Mouse (Mus musculus): Measurements from ENCODE around the gene Hfe2. TPM values are rescaled to one million over a fixed set of nuclear protein-coding genes. Genes with fewer than 3 reads are reported as not detected.
A peak's percentile ranks its signal among the peaks of the same experiment; 100 is the strongest.

Gene Hfe2
- polyA plus RNA-seq, 2 experiments, result 3.8 to 4.3 TPM

- H3K27me3 ChIP-seq (ENCODE audit: control insufficient read depth, insufficient read depth, low read length), result no peaks in the 10 kb centered on the region
- H3K4me1 ChIP-seq (replicated peaks; ENCODE audit: control insufficient read depth in 2 of 2, insufficient read depth in 2 of 2, low read length in 1 of 2), result peaks cover 0 to 14% of the 10 kb centered on the region in 2 experiments; a peak in 3 of 4 replicates
- WGBS (ENCODE audit: insufficient replicate concordance), result under 1% methylated on average over 19 of the region's 19 CpGs
- peak overlapping the region; percentile 100 for H3K4me2 ChIP-seq (ENCODE audit: low read depth)
- peak overlapping the region; percentile 81 to 92 for H3K4me3 ChIP-seq (ENCODE audit: insufficient read depth in 1 of 2, low read depth in 2 of 2, low read length in 2 of 2)
- H3K36me3 ChIP-seq (replicated peaks; ENCODE audit: control insufficient read depth, insufficient read depth, low read depth), result no peaks in the 10 kb centered on the region
- H3K27ac ChIP-seq, result peak overlapping the region; percentile 85
- TF ChIP-seq CTCF (IDR thresholded peaks at IDR 0.05; ENCODE audit: low read depth), result no peak
- no peak; the same call in 1 of the 2 replicates for TF ChIP-seq EP300 (IDR thresholded peaks at IDR 0.05; ENCODE audit: low read depth)
- DNase-seq (ENCODE audit: low read depth in 3 of 3, low spot score in 3 of 3), result peak; percentile 71 to 79 (median 71)
- ATAC-seq (ENCODE audit: insufficient read depth), result peak; percentile 69
- H3K9me3 ChIP-seq (ENCODE audit: control insufficient read depth, low read length), result no peaks in the 10 kb centered on the region
- peak overlapping the region; percentile 80 for H3K9ac ChIP-seq (replicated peaks)
Measured at GRCm38 (mm10) chr3:96500691-96501265, 24.2 kb upstream of the Hfe2 start.

- Histone ChIP-seq H3K27ac (peak overlapping the region; percentile 83), H3K4me1 (replicated peaks; ENCODE audit: control insufficient read depth in 2 of 2, insufficient read depth in 2 of 2, low read length in 1 of 2) (peaks cover 0 to 12% of the 10 kb centered on the region in 2 experiments; a peak in 3 of 4 replicates), H3K9ac (replicated peaks) (peak overlapping the region; percentile 74), H3K9me3 (ENCODE audit: control insufficient read depth, low read length) (no peaks in the 10 kb centered on the region), H3K27me3 (ENCODE audit: control insufficient read depth, insufficient read depth, low read length) (no peaks in the 10 kb centered on the region), H3K4me3 (ENCODE audit: insufficient read depth in 1 of 2, low read depth in 2 of 2, low read length in 2 of 2) (peak overlapping the region; percentile 81 to 87), H3K36me3 (replicated peaks; ENCODE audit: control insufficient read depth, insufficient read depth, low read depth) (no peaks in the 10 kb centered on the region), H3K4me2 (ENCODE audit: low read depth) (peak overlapping the region; percentile 100)
- peak; percentile 71 to 78 (median 73) for DNase-seq (ENCODE audit: low read depth in 3 of 3, low spot score in 3 of 3)
- peak; percentile 66 for ATAC-seq (ENCODE audit: insufficient read depth)
- TF ChIP-seq EP300 (IDR thresholded peaks at IDR 0.05; ENCODE audit: low read depth) (no peak), CTCF (IDR thresholded peaks at IDR 0.05; ENCODE audit: low read depth) (no peak)
- under 1% methylated on average over 32 of the region's 32 CpGs for WGBS (ENCODE audit: insufficient replicate concordance)
Measured at GRCm38 (mm10) chr3:96501391-96502115, 23.4 kb upstream of the Hfe2 start.

- ATAC-seq (ENCODE audit: insufficient read depth) (no peak), DNase-seq (ENCODE audit: low read depth in 3 of 3, low spot score in 3 of 3) (no peak)
- Histone ChIP-seq H3K9ac (replicated peaks) (peak overlapping the region; percentile 74), H3K36me3 (replicated peaks; ENCODE audit: control insufficient read depth, insufficient read depth, low read depth) (no peaks in the 10 kb centered on the region), H3K27ac (peak overlapping the region; percentile 83), H3K27me3 (ENCODE audit: control insufficient read depth, insufficient read depth, low read length) (no peaks in the 10 kb centered on the region), H3K4me2 (ENCODE audit: low read depth) (peak overlapping the region; percentile 100), H3K4me3 (ENCODE audit: insufficient read depth in 1 of 2, low read depth in 2 of 2, low read length in 2 of 2) (peak overlapping the region; percentile 81 to 87), H3K4me1 (replicated peaks; ENCODE audit: control insufficient read depth in 2 of 2, insufficient read depth in 2 of 2, low read length in 1 of 2) (peaks cover 0 to 7% of the 10 kb centered on the region in 2 experiments; a peak in 3 of 4 replicates), H3K9me3 (ENCODE audit: control insufficient read depth, low read length) (no peaks in the 10 kb centered on the region)
- TF ChIP-seq EP300 (IDR thresholded peaks at IDR 0.05; ENCODE audit: low read depth) (no peak), CTCF (IDR thresholded peaks at IDR 0.05; ENCODE audit: low read depth) (no peak)
- under 1% methylated on average over 19 of the region's 19 CpGs for WGBS (ENCODE audit: insufficient replicate concordance)
Measured at GRCm38 (mm10) chr3:96502181-96503082, 22.5 kb upstream of the Hfe2 start.

- Histone ChIP-seq H3K4me1 (replicated peaks; ENCODE audit: control insufficient read depth in 2 of 2, insufficient read depth in 2 of 2, low read length in 1 of 2) (peaks cover 0 to 7% of the 10 kb centered on the region in 2 experiments; a peak in 3 of 4 replicates), H3K36me3 (replicated peaks; ENCODE audit: control insufficient read depth, insufficient read depth, low read depth) (no peaks in the 10 kb centered on the region), H3K27ac (no peak overlapping the region), H3K9me3 (ENCODE audit: control insufficient read depth, low read length) (no peaks in the 10 kb centered on the region), H3K4me3 (ENCODE audit: insufficient read depth in 1 of 2, low read depth in 2 of 2, low read length in 2 of 2) (peak overlapping the region; percentile 81 to 87), H3K4me2 (ENCODE audit: low read depth) (peak overlapping the region; percentile 100), H3K9ac (replicated peaks) (peak overlapping the region; percentile 74), H3K27me3 (ENCODE audit: control insufficient read depth, insufficient read depth, low read length) (no peaks in the 10 kb centered on the region)
- ATAC-seq (ENCODE audit: insufficient read depth) (no peak), DNase-seq (ENCODE audit: low read depth in 3 of 3, low spot score in 3 of 3) (peak in 2 of 3 experiments; percentile 65 to 76)
- under 1% methylated on average over 7 of the region's 7 CpGs for WGBS (ENCODE audit: insufficient replicate concordance)
- TF ChIP-seq EP300 (IDR thresholded peaks at IDR 0.05; ENCODE audit: low read depth), result no peak
- peak; percentile 89 for TF ChIP-seq CTCF (IDR thresholded peaks at IDR 0.05; ENCODE audit: low read depth)
Measured at GRCm38 (mm10) chr3:96503083-96503450, 21.9 kb upstream of the Hfe2 start.

Data from liver, embryonic 14.5 days (tissue).